Mouse (Mus musculus): ENCODE measurements around the gene Gm20388. TPM values are rescaled to one million over a fixed set of nuclear protein-coding genes. Genes with fewer than 3 reads are reported as not detected.

Gene Gm20388
- total RNA-seq, 2 experiments from 2014 or later = 5.8 TPM; not detected in 1

DNA sequence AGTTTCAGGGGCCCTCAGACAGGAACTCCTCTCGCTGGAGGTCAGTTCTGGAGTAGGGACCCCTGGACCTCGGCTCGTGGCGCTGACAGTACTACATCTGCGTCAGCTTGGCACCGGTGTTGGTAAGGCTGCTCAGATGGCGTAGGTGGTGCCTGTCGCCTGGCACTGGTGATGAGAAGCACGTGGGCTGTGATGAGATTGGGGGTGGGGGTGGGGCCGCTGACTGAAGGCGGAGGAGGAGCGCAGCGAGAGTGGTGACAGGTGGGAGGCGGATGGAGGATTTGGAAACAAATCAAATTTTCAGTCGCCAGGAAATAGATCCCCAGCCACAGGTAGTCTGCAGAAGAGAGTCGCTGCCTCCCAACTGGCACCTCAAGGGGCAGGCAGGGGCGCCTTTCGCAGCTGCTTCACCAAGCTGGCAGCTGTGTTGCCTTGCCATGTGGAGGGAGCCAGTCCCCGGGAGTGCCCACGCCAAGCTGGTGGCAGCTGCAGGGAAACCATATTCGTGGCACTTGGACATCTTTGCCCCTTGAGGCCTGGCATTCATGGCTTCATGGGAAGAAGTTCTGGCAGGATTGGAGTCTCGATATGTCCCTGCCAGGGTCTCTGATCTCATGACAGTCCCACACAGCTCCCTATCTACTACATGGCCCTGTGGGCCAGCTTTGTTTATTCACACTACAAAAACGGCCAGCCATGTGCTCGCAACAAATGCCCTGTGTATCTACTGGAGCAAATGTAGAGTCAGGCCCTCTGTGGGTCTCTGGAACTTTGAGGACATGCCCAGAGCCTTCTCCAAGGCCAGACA lies 2858.8 kb downstream of the Gm20388 start:
- DNase-seq = peak; percentile 31

- no peak for DNase-seq
Measured at GRCm38 (mm10) chr8:122772431-122773060, 2861.9 kb downstream of the Gm20388 start.

DNA sequence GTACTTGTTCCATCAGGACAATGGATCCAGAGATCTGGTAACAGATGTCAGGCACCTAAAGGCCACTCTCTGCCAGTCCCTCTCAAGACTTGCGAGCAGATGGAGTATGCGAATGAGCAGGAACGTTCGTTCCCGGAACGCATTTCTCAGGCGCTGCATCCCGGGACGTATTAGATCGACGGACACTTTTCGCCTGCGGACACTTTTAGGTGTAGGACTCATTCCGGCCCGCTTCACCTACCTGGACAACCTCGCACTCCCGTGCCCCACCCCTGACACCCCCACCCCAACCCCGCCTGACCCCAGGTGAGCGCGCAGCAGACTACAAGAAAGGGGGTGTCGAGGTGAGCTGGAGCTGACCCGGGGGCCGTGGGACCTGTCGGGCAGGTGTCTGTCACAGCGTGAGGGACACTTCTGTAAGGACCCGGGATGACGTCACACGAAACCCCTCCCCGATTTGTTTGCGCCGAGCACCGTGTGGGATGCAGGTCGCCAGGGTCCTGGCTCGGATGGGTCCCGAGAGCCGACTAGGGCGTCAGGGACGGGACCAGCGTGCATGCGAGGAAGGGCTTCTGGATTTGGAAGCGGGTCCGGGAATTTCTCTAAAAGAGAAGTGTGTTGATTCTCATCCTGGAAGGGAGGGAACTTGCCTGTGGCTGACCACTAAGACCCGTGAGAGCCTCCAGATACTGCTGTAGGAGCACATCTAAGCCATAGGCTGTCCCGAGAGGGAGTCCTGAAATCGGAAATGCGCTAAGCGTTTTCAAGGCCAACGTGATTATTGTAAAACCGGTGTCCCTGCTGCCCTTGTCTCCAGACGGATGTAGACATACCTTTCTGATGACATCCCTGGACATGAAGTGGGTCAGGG lies 2864.9 kb downstream of the Gm20388 start, which contains the start of gene Acsf3:
Gene Acsf3, plus strand, starts transcription at position 202 of the 871 bp plus-strand sequence.
- DNase-seq = peak; percentile 79

- no peak for DNase-seq
Measured at GRCm38 (mm10) chr8:122777701-122778100, 2867.1 kb downstream of the Gm20388 start.

DNA sequence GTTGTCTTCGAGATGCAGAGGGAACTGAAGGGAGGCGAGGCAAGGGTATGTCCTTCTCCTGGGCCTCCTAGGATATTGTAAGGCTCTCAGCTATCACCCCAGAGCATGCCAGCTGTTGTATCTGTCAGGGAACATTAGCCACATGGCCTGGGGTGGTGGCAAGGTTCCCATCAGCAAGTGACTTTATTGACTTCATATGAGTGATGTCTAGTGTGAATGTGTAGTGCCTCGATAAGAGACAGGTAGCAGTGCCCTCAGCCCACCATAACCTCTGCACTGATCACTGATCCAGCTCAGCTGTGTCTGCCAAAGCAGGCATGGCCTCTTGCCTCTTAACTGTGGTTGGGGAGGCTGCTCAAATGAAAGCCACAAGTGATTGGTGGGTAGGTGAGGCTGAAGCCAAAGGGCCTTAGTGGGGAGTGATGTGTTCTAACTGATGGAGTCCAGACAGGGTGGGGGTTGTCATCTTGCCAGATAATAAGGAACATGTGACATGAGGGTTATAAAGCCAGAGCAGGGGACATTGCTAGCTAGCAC lies 2868.1 kb downstream of the Gm20388 start:
- DNase-seq = no peak

DNA sequence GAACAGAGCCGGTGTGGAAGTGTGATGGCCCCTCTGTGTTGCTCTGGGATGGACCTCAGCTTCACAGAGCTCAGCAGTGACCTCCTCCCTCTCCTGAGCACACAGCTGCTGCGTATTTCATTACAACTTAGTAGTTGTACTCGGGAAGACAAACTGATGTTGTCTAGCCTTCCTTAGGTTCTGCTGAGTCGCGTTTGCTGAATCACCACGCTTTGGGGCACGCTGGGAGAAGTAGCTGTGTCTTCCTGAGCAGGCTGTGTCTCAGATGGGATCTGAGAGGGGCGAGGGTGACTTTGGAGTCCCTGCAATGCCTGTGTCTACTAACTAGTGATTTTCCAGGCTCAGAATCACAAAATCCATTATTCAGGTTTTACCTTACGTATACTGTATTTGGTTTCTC lies 2868.6 kb downstream of the Gm20388 start:
- DNase-seq = no peak

- DNase-seq = no peak
Measured at GRCm38 (mm10) chr8:122784756-122785155, 2874.1 kb downstream of the Gm20388 start.

DNA sequence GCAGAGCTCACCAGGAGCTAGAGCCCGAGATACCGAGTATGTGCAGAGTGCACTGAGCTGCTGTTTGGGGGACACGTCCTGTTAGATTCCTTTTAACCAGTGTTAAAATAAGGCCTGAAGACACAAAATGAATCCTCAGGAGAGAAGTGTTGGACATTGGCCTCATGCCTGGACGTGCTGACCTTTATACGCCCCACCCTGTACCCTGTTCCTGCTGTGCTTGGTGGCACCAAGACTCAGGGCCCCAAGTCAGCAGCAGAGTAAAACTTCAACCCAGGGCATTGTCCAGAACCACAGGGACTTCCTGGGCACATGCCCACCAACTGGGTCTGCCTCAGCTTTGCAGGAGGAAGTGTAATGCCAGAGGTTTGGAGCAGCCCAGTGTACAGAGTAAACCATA lies 2879.2 kb downstream of the Gm20388 start:
- DNase-seq = no peak

DNA sequence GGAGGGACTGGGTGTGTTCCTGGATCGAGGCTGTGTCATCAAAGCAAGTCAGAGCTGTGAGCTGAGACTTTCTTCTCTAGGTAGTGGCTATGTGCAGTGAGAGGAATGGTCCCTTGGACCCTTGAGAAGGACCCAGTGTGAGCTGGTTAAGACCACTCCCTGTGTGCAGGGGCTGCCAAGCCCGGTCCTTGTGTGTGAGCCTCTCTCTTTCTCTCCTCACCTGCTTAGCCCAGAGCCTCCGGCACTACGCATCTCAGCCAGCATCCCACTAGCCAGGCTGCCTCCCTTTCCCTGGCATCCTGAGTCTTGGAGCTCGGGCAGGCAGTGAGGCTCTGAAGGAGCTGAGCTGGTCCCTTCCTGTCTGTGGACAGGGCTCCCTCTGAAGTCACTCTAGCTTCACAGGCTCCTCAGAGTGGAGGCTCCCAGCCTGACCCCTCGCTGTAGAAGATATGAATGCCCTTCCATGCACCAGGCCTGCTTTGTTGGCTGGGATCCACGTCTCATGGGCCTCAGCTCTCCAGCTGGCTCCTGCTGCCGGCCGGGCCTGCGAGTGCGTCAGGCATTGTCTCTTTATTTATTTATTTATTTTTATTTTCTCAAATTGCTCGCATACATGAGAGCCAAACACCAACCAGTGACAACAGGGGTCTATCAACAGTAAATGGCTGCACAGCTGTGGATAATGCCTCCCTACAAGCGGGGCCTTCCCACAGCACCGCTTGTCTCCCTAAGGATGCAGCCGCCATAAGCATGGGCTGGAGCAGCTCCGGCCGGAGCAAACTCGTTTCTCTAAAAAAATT lies 2882.9 kb downstream of the Gm20388 start:
- peak; percentile 87 for DNase-seq

DNA sequence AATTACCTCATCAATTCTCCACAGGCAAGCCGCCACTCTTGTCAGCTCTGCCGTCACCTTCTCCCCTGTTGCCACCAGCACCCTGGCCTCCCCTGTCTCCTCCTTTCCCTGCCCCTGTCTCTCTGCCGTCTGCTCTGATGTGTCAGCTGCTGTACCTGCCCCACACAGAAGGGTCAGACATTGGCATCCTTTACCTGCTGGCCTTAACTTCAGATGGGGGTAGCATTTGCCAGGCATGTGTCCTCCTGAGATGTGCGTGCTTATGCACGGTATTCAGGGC lies 2883.5 kb downstream of the Gm20388 start:
- no peak for DNase-seq

DNA sequence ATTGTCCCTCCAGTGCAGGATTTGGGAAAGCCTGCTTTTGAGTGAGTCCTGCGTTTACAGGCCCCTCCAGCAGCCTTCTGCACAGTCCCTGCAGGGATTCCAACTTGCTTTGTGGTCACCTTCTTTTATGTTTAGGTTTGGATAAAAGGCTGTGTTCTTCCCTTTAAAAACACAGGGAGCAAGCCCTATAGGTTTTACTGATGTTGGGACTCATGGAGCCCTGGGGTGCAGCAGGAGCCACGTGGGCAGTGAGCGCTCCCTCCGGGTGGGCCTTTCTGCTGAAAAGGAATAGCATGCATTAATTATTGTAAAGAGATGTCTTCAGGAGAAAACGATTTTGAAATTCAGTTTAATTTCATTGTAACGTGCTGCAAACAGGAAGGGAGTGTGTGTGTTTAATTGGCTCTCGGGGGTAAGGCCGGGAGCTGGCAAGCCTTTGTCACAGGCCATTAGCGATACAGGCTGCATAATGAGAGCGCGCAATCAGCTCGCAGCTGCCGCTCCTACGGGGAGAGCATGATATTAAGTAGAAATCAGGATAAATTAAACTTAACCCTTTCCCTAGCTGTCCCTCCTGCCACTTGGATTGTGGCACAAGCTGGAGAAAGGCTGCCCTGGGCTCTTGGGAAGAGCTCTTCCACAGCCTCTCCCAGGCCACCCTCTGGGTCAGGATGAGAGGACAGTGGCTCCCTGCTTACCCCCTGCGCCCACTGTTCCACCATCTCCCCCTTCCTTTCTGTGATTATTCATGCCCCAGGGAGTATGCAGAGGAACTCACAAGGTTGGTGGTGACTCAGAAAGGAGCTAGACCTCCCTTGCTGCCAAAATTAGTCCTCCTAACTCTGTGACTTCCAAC lies 2893.5 kb downstream of the Gm20388 start:
- no peak for DNase-seq

GRCm38 (mm10) chr8:122805349-122805748 lies 2894.7 kb downstream of the Gm20388 start:
- no peak for DNase-seq

DNA sequence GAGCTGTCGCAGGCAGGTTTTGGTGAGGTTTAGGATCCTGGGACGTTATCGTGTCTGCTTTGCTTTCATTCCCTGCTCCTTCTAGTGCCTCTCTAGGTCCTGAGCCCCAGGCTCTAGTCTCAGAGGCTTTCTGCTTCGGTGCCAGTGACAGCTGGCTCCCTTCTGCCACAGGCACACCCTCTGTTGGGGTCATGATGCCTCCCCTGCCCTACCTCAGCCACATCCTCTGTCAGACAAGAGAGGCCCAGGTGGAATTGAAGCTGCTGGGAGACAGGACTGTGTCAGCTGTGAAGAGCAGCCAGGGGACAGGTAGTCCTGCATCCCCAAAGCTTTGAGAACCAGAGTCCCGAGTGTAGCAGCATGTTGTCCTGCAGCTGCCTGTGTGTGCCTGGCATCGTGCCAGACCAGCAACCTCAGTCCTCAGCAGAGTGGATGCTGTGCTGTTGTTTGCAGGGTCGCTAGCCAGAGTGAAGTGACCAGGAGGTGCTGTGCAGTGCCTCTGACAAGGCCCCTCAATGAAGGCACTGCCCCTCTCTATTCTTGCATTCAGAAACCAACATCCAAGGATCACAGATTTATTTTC lies 2896.4 kb downstream of the Gm20388 start:
- peak; percentile 25 for DNase-seq

GRCm38 (mm10) chr8:122807907-122808306 lies 2897.3 kb downstream of the Gm20388 start:
- peak; percentile 43 for DNase-seq

- no peak for DNase-seq
Measured at GRCm38 (mm10) chr8:122810376-122810775, 2899.7 kb downstream of the Gm20388 start.

DNA sequence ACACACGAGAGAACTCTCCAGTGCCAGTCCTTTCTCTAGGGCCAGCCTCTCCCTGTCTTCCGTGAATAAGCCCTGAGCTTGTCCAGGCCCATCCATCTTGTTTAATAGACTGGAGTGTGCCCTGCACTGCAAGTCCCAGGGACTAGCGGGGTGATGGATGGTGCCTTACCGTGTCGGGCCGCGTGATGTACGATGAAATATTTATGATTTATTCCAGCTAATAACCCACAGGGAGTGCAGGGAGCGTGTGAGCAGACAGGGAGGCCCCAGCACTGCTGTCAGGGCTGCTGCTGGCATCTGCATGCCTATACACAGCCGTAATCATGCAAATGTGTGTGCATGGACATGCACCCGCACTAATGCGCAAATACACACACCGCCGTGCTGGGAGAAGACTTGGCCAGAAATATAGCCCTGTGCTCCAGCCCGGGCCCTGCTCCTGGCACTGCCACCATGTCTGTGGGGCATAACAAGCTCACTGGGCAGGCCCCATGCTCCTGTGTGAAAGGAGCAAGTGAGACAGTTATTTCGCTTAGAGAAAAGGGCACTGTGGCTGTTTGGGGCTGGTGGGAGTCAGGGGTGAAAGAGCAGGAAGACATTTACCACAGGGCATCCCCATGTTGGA lies 2901.3 kb downstream of the Gm20388 start:
- no peak for DNase-seq

DNA sequence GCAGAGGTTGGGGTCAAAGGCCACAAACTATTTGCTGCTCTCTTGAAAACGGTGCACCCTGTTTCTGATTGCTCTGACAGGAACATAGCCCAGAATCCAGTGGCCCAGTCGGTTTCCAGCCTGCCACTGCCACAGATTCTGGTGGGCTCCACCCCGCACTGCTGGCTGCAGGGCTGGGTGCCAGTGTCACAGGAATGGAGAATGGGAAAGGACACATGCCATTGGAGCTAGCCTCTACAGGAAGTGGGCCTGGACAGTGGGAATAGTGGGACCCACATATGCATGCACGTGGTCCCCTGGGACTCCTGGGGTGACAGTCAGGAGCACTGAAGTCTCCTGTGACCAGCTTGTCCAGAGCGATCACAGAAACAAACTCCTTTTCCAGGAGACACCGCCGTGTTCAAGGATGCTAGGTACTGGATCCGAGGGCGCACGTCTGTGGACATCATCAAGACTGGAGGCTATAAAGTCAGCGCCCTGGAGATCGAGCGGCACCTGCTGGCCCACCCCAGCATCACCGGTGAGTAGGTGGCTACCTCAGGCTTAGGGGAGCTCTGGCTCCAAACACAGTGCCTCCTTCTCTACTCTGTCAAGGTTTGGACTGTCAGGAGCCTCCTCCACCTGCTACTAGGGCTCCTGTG lies 2902.1 kb downstream of the Gm20388 start:
- peak; percentile 31 for DNase-seq

- DNase-seq = no peak
Measured at GRCm38 (mm10) chr8:122814608-122815007, 2904.0 kb downstream of the Gm20388 start.

DNA sequence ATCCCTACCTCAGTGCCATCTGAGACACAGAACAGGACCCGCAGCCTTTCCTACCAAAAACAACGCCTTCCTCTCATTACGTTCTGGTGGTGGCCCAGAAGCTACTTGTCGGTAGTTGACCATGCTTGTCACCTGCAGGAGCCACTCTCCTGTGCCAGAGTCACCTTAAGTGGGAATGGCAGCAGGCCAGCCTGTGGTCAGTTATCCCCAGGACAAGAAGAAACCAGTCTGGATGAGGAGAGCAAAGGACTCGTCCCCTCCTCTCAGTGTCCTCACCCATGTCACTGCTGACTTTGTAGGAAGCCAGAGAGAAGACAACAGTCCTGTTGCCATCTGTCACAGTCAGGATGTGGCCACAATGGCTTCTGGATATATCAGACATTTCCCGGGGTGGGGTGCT lies 2906.3 kb downstream of the Gm20388 start:
- no peak for DNase-seq

Data from heart, postnatal 4 days (tissue).